Mouse (Mus musculus) brain, embryonic 18.5 days (tissue): ENCODE measurements around the gene Sntb2.

Experiments
- DNase-seq: peaks from one replicate; pipeline ENCODE4 v3.0.0-alpha.2; 2012; ENCODE audit warnings: low read depth, low spot score

Sntb2 gene

DNA sequence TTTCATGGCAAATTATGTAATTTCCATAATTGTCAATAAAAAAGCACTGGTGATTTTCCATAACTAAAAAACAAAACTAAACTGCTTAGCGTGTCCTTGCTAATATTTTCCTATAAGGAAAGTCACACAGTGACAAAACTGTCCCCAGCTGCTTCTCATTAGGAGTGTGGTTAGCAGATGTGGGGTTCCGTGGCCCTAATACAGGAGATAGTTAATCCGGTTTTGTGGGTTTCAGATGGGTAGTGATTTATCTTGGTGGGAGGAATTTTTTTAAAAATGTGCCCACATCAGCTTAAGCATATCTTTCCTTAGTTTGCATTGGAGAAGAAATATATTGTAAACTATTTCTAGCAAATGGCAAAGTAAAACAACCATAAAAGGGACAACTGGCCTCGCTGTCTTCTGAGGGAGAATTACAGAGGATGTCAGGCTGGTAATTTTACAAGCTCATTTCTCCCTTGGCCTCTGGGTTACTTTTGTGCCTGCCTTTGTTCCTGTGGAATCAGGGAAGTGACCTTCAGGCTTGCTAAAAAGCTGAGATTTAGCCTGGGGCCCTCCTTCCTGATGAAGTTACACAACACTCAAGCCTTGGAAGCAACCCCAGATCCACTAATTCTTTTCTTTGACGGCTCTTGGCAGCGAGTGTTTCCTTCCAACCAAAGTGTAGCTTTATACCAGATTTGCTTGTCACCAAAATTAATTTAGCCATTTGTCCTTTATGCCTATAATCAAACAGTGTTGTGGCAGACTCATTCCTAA, 6.2 kb upstream of the Sntb2 start:
- no peak for DNase-seq

DNA sequence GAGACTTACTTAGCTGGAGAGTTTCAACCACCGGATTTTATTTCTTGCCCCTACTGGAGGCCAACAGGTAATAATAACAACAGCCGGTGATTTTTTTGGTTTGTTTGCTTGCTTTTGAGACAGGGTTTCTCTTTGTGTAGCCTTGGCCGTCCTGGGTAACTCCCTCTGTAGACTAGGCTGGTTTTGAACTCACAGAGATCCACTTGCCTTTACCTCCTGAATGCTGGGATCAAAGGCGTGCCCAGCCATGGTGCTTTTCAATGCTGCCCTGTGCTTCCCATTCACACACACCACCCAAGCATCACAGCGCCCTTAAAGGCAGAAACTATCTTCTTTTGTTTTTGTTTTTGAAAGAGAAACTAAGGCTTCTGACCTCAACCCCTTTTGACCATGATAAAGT, 5.6 kb upstream of the Sntb2 start:
- no peak for DNase-seq

- DNase-seq = no peak
These were observed 3.0 kb upstream of the Sntb2 start for GRCm38 (mm10) chr8:106932376-106933065.

- no peak for DNase-seq
These were observed 1.9 kb upstream of the Sntb2 start for GRCm38 (mm10) chr8:106933506-106934143.

- no peak for DNase-seq
These were observed 1.1 kb upstream of the Sntb2 start for GRCm38 (mm10) chr8:106934226-106934977.

DNA sequence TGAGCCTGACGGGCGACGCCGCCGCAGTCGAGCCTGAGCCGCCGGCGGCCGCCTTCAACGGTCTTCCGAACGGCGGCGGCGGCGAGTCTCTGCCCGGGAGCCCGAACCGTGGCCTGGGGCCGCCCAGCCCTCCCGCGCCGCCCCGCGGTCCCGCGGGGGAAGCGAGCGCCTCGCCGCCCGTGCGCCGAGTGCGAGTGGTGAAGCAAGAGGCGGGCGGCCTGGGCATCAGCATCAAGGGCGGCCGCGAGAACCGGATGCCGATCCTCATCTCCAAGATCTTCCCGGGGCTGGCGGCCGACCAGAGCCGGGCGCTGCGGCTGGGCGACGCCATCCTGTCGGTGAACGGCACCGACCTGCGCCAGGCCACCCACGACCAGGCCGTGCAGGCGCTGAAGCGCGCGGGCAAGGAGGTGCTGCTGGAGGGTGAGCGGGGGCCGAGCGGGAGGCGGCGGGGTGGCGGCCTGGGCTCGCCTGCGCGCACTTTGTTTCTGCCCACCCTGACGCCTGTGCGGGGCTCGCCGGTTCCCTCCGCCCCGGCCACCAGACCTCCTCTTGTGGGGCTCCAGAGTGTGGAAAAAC, 438 bp downstream of the Sntb2 start:
- no peak for DNase-seq

- DNase-seq = no peak
These were observed 1.0 kb downstream of the Sntb2 start for GRCm38 (mm10) chr8:106936478-106937051.

GRCm38 (mm10) chr8:106937081-106937800, 1.7 kb downstream of the Sntb2 start:
- DNase-seq = no peak

DNA sequence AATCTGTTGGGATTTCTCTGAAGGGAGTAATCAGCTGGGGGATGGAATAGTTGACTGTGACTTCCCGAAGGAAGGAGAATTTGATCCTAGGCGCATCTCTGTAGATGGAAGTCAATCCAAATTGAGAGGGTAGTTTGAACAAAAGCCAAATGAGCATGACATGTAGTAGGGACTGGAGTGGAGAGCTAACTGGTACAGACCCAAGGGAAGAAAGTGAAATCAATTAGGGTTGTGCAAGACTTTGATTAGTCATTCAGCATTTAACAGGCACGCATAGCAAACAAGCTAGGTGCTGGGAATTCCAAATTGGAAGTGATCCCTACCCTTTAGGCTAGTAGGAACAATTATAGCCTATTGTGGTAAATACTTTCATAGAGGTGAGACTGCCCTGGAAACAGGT, 6.3 kb downstream of the Sntb2 start:
- no peak for DNase-seq

DNA sequence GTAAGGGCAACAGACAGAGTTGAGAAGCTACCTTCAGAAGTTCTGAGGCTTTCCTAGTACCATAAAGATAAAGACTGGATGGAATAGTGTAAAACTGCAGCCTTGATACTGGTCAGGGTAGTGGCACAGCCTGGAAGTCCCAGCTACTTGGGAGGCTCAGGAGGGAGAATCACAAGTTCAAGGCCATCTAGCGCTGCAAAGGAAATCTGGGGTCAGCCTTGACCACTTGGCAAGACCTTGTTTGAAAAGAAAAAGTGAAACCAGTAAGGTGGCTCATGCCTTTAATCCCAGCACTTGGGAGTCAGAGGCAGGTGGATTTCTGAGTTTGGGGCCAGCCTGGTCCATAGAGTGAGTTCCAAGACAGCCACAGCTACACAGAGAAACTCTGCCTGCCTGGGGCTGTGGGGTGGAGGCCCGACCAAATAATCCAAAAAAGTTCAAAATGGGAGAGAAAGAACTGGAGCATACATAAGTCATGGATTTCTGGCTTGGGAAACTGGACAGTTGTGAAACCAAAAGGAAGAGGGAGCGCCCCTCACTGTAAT, 8.4 kb downstream of the Sntb2 start:
- DNase-seq = no peak

DNA sequence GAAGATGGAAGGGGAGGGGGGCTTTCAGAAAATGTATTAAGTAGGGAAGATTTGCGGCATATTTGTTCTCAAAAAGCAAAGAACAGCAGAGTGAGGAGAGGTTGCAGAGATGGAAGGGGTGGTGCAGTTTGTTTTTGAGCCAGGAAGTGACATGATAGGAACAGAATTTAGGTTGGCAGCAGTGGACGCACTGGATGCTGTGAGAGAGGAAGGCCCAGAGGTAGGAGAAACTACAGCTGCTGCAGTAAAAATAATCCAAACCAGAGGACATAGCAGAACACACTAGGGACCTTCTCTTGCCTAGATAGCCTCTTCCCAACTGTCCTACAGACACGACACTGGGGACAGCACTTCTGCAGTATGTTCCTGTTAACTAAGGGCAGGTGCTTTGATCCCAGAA, 9.2 kb downstream of the Sntb2 start:
- DNase-seq = no peak

DNA sequence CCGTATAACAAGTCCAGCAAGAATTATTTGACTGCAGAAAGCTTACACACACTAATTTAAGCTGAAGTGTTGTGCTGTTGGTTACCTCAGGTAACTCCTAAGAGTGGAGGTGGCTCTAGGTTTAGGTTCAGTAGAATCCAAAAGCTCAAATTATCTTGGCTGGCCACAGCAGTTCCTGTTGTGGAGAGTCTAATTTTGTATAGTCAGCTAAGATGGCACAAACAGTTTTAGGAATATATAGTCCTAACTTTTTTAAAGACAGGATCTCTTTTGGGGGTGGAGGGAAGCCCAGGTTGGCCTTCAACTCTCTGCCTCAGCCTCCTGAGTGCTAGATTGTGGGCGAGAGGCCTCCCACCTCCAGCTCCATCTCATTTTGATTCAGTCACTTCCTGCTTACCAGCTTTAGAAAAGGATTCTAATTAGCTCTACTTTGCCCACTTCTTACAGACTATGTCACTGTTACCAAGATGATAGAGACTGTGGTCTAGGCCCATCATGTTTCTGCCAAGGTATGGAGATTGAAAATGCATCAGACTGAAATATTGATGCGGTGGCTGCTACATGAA, 13.2 kb downstream of the Sntb2 start:
- no peak for DNase-seq

DNA sequence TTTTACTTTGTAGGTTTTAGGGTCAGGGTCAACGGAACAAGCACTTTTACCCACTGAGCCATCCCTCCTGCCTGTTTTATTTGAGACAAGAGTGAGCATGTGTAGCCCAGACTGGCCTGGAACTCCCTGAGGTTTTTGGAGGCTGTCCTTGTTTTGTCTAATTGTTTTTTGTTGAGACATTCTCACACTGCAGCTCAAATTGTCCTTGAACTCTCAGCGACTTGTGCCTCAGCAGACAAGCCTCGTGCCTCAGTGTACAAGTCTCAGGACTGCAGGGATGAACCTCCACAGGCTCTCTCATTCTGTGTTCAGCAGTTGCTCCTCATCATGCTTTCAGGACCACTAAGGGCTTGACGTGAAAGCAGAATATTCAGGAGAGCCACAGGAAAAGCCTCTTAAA, 16.2 kb downstream of the Sntb2 start:
- DNase-seq = no peak

- no peak for DNase-seq
These were observed 18.0 kb downstream of the Sntb2 start for GRCm38 (mm10) chr8:106953571-106953970.

DNA sequence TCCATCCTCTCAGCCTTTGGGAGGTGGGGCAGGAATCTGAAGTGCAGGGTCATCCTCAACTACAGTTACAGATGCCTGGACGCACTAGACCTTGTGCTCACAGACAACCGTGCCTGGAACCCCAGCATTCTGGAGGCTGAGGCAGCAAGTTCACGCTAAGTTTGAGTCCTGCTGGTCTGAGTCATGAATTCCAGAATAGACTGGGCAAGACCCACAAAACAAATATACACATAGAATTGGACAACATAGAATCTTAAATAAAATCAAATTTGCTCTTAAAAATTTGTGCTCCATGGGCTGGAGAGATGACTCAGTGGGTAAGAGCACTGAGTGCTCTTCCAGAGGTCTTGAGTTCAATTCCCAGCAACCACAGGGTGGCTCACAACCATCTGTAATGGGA, 21.5 kb downstream of the Sntb2 start:
- DNase-seq = no peak

- DNase-seq = no peak
These were observed 22.7 kb downstream of the Sntb2 start for GRCm38 (mm10) chr8:106958212-106958611.

GRCm38 (mm10) chr8:106959626-106960025, 24.1 kb downstream of the Sntb2 start:
- no peak for DNase-seq

DNA sequence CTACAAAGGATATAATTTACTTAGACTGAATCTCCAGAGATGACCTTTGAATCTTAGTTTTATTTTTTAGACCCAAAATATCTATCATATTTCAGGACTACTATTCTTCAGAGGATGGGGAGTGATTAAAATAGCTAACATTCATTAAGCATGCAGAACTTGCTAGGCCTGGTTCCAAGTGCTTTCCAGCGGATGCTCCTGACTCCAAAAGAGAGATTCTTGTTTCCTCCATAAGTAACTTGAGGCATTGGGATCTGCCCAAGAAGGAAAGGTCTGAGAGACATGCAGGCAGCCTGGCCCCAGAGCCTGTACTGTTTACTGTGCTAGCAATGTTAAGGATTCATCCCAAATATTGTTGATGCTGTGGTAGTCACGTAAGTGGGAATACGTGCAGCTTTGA, 26.8 kb downstream of the Sntb2 start:
- no peak for DNase-seq

GRCm38 (mm10) chr8:106963365-106963764, 27.8 kb downstream of the Sntb2 start:
- no peak for DNase-seq

- no peak for DNase-seq
These were observed 29.0 kb downstream of the Sntb2 start for GRCm38 (mm10) chr8:106964573-106964972.
